Mouse (Mus musculus) lung, postnatal 0 days (tissue): ENCODE results near the gene Tspan18.

Experiments used
- CTCF ChIP-seq: IDR thresholded peaks from 2 replicates; pipeline ENCODE4 v1.5.1; 2016; ENCODE audit warnings: antibody characterized with exemption, mild to moderate bottlenecking
- EP300 ChIP-seq: IDR thresholded peaks from 2 replicates; pipeline ENCODE4 v1.6.1; 2016; ENCODE audit warnings: antibody characterized with exemption, mild to moderate bottlenecking, control low read depth

DNA sequence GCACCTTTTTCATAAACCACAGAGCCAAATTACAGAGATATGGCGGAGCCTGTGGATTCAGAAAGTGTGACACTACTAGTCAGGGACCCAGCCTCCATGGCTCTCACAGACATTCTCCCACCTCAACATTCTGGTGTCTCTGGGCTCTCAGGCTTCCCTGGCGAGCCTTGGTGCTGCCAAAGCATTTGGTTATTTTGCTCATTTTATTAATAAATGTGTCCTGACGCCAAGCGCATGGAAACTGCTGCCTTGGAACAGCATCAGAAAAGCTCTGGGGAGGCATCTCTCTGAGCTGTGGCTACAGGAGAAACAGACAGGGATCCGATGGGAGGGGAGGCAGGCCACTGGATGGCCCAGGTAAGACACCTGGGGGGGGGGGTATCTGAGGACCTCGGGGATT is 162.4 kb downstream of the Tspan18 start:
- TF ChIP-seq CTCF (no peak), EP300 (no peak)
